Mouse (Mus musculus) lung, postnatal 0 days (tissue): ENCODE results near the gene Epsti1.

Source experiments
- CTCF ChIP-seq: IDR thresholded peaks from 2 replicates; pipeline ENCODE4 v1.5.1; 2016; ENCODE audit warnings: antibody characterized with exemption, mild to moderate bottlenecking
- EP300 ChIP-seq: IDR thresholded peaks from 2 replicates; pipeline ENCODE4 v1.6.1; 2016; ENCODE audit warnings: antibody characterized with exemption, mild to moderate bottlenecking, control low read depth

DNA sequence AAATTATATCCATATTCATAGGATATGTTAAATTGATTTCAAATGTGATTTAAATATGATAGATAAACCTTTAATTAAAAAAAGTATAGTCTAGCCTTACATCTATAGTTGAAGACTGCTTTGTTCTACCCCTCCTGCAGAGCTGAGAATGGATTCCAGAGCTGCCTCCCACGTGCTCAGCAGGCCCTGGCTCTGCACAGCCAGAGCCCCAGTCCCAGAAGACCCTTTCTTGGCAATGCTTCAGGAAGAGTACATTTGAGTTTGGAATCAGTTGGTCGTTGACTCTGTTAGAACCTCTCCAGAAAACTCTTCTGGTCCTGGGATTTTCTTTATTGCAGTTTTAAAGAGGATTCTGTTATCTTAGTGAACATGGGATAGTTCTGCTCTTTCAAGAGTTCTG is 139.0 kb downstream of the Epsti1 start:
- TF ChIP-seq CTCF: no peak
- no peak for TF ChIP-seq EP300
